Mouse (Mus musculus) monocyte, adult 5-6 weeks (primary cell): ENCODE data around the gene Zfyve21. TPM values are rescaled to one million over a fixed set of nuclear protein-coding genes. Genes with fewer than 3 reads are reported as not detected.

ENCODE experiments used
- ATAC-seq: fragments of 153-309, 156-312 bp; replicated peaks from 2 replicates; pipeline ENCODE4 v1.8.0; 2017; ENCODE audit warnings: mild to moderate bottlenecking; ENCODE audit not compliant: low TSS enrichment, insufficient number of reproducible peaks, severe bottlenecking, poor library complexity, low FRiP score
- total RNA-seq: library from RNA; stranded (forward); fragments of 200-1000, 200-491, 200-594 nt; gene quantifications from 3 replicates; pipeline ENCODE4 v1.2.3, GENCODE M21; 2017

The Zfyve21 gene
- total RNA-seq, 1 experiment from 2014 or later = 1.0 TPM

- ATAC-seq = no peak
Measured at GRCm38 (mm10) chr12:111829447-111829846, 15.5 kb downstream of the Zfyve21 start.

GRCm38 (mm10) chr12:111829954-111830353, 16.0 kb downstream of the Zfyve21 start:
- ATAC-seq = no peak

GRCm38 (mm10) chr12:111830375-111830774, 16.4 kb downstream of the Zfyve21 start:
- ATAC-seq = no peak

GRCm38 (mm10) chr12:111832643-111833042, 18.7 kb downstream of the Zfyve21 start:
- ATAC-seq = no peak

- no peak for ATAC-seq
Measured at GRCm38 (mm10) chr12:111833457-111833856, 19.5 kb downstream of the Zfyve21 start.

- ATAC-seq = no peak
Measured at GRCm38 (mm10) chr12:111842565-111843433, 28.8 kb downstream of the Zfyve21 start.

GRCm38 (mm10) chr12:111843470-111843869, 29.5 kb downstream of the Zfyve21 start:
- ATAC-seq = no peak

- ATAC-seq = no peak
Measured at GRCm38 (mm10) chr12:111845953-111846352, 32.0 kb downstream of the Zfyve21 start.

- no peak for ATAC-seq
Measured at GRCm38 (mm10) chr12:111846815-111847214, 32.8 kb downstream of the Zfyve21 start.

- no peak for ATAC-seq
Measured at GRCm38 (mm10) chr12:111848300-111848798, 34.4 kb downstream of the Zfyve21 start.

GRCm38 (mm10) chr12:111851235-111851634, 37.3 kb downstream of the Zfyve21 start:
- no peak for ATAC-seq

- ATAC-seq = no peak
Measured at GRCm38 (mm10) chr12:111851745-111852144, 37.8 kb downstream of the Zfyve21 start.

- no peak for ATAC-seq
Measured at GRCm38 (mm10) chr12:111853011-111853436, 39.1 kb downstream of the Zfyve21 start.

- ATAC-seq = no peak
Measured at GRCm38 (mm10) chr12:111853546-111853945, 39.6 kb downstream of the Zfyve21 start.

- ATAC-seq = no peak
Measured at GRCm38 (mm10) chr12:111855448-111855847, 41.5 kb downstream of the Zfyve21 start.

- ATAC-seq = no peak
Measured at GRCm38 (mm10) chr12:111864206-111864824, 50.3 kb downstream of the Zfyve21 start.

- ATAC-seq = no peak
Measured at GRCm38 (mm10) chr12:111869806-111870205, 55.8 kb downstream of the Zfyve21 start.

GRCm38 (mm10) chr12:111870811-111871210, 56.8 kb downstream of the Zfyve21 start:
- ATAC-seq = no peak

- ATAC-seq = no peak
Measured at GRCm38 (mm10) chr12:111872079-111872478, 58.1 kb downstream of the Zfyve21 start.
